Mouse (Mus musculus) stomach, embryonic 16.5 days (tissue): ENCODE results near the gene Mdk. TPM values are rescaled to one million over a fixed set of nuclear protein-coding genes. Genes with fewer than 3 reads are reported as not detected.

Experiments
- ATAC-seq: fragments of 200-750 bp; cut with Nextera tagmentation; 2 replicates; pipeline ENCODE4 v1.8.0; 2017; ENCODE audit warnings: moderate number of reproducible peaks, moderate TSS enrichment; ENCODE audit not compliant: insufficient read depth, low FRiP score
- H3K27ac ChIP-seq: fragments of 300-500 bp; sonication (generic); 2 replicates; pipeline ENCODE4 v1.5.1; 2014; ENCODE audit warnings: low read length
- H3K27me3 ChIP-seq: fragments of 300-500 bp; sonication (generic); 2 replicates; pipeline ENCODE4 v1.6.1; 2014; ENCODE audit warnings: low read length, control low read depth, mixed read lengths; ENCODE audit not compliant: control insufficient read depth, insufficient read depth
- H3K36me3 ChIP-seq: fragments of 300-500 bp; sonication (generic); 2 replicates; pipeline ENCODE4 v1.6.1; 2014; ENCODE audit warnings: low read length; ENCODE audit not compliant: control insufficient read depth, insufficient read depth
- H3K4me1 ChIP-seq: fragments of 300-500 bp; sonication (generic); 2 replicates; pipeline ENCODE4 v1.6.1; 2014; ENCODE audit warnings: low read length, control low read depth, mixed read lengths; ENCODE audit not compliant: control insufficient read depth, insufficient read depth
- H3K4me2 ChIP-seq: fragments of 300-500 bp; sonication (generic); 2 replicates; pipeline ENCODE4 v1.6.1; 2014; ENCODE audit warnings: low read depth, low read length, mixed read lengths
- H3K4me3 ChIP-seq: fragments of 300-500 bp; sonication (generic); replicated peaks from 2 replicates; pipeline ENCODE4 v1.5.1; 2014; ENCODE audit warnings: mild to moderate bottlenecking, low read length
- H3K9ac ChIP-seq: fragments of 300-500 bp; sonication (generic); 2 replicates; pipeline ENCODE4 v1.6.1; 2014; ENCODE audit warnings: low read length
- H3K9me3 ChIP-seq: fragments of 300-500 bp; sonication (generic); replicated peaks from 2 replicates; pipeline ENCODE4 v1.6.1; 2016; ENCODE audit warnings: low read length, control low read depth; ENCODE audit not compliant: control insufficient read depth
- WGBS: fragments of 180-500 bp; shearing (Covaris S2); extraction: QIAGEN DNeasy Blood & Tissue Kit; methylation state at CpG from one replicate; pipeline ENCODE4 v1.1.7; 2014; 5-methylcytosine and 5-hydroxymethylcytosine counted together
- polyA plus RNA-seq: library from polyadenylated mRNA; unstranded; fragments of >200 nt; fragmentation: Nextera tagmentation; extraction: Ambion mirVana; gene quantifications from 2 replicates; pipeline ENCODE4 v1.2.1, GENCODE M21; 2015

Mdk gene
- polyA plus RNA-seq, 1 experiment from 2014 or later: 550 TPM

- Histone ChIP-seq H3K4me3 (no peak overlapping the region), H3K4me1 (peaks cover 19% of the 10 kb centered on the region), H3K27me3 (no peaks in the 10 kb centered on the region), H3K9ac (no peak overlapping the region), H3K9me3 (no peaks in the 10 kb centered on the region), H3K4me2 (no peak overlapping the region), H3K36me3 (peaks cover 9% of the 10 kb centered on the region; the same call in 1 of the 2 replicates), H3K27ac (no peak overlapping the region)
- WGBS: 73% methylated on average over 6 of the region's 6 CpGs
- ATAC-seq: no peak
Observed at GRCm38 (mm10) chr2:91942356-91942755, 10.3 kb upstream of the Mdk start.

DNA sequence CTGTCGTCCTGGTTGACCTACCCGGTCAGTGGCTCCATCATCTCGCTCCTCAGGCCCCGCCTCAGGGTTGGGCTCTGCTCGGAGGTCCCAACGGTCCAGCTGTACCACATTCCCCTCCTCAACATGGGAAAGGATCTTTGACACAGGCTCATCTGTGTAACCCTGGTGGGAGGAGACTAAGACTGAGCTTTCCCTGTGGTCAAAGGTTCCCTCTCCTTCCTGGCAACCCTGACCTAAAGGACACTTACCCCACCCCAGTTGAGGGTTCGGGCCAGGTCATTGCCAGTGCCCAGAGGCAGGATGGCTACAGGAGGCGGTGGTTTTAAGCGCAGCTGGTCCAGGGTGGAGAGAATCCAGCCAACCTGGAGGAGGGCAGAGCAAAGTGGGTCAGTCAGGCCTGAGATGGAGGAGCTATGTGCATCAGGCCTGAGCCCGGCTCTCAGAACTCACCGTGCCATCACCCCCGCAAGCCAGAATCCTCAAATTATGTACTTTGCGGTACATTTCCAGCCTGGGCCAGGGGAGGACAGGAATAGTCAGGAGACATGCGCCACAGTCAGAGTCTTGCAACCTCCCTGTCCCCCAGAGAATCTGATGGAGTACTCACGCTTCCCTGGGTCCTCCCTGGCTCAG lies 7.3 kb upstream of the Mdk start:
- peaks cover 5% of the 10 kb centered on the region; the same call in 1 of the 2 replicates for H3K4me1 ChIP-seq
- H3K27me3 ChIP-seq: no peaks in the 10 kb centered on the region
- H3K36me3 ChIP-seq: peaks cover 21% of the 10 kb centered on the region; the same call in 1 of the 2 replicates
- H3K9me3 ChIP-seq: no peaks in the 10 kb centered on the region
- no peak overlapping the region for H3K4me2 ChIP-seq
- H3K4me3 ChIP-seq: no peak overlapping the region
- ATAC-seq: no peak
- H3K9ac ChIP-seq: no peak overlapping the region
- no peak overlapping the region for H3K27ac ChIP-seq
- WGBS: 82% methylated on average over 15 of the region's 15 CpGs

DNA sequence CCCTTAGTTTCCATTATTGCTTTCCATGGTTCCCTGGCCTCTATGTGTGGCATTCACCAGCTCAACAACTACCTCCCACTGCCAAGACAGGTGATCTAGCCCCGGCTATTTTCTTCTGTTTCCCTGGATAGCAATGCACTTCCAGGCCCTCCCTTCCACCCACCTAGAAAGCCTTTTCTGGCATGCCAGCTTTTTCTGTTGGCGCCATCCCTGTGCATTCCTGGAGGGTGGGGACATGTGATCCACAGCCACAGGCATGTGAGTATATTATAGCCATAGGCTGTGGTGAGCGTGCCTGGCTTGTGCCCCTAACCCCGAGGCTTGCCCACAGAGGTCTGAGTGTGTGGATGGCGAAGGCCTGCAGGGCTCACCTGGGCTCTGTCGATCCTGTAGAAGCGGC lies 4.1 kb upstream of the Mdk start:
- H3K4me3 ChIP-seq: no peak overlapping the region
- WGBS: 92% methylated on average over 7 of the region's 7 CpGs
- H3K4me2 ChIP-seq: no peak overlapping the region
- peaks cover 17% of the 10 kb centered on the region for H3K4me1 ChIP-seq
- peaks cover 23% of the 10 kb centered on the region; the same call in 1 of the 2 replicates for H3K36me3 ChIP-seq
- no peak for ATAC-seq
- H3K27me3 ChIP-seq: no peaks in the 10 kb centered on the region
- no peak overlapping the region for H3K9ac ChIP-seq
- H3K9me3 ChIP-seq: no peaks in the 10 kb centered on the region
- no peak overlapping the region for H3K27ac ChIP-seq

DNA sequence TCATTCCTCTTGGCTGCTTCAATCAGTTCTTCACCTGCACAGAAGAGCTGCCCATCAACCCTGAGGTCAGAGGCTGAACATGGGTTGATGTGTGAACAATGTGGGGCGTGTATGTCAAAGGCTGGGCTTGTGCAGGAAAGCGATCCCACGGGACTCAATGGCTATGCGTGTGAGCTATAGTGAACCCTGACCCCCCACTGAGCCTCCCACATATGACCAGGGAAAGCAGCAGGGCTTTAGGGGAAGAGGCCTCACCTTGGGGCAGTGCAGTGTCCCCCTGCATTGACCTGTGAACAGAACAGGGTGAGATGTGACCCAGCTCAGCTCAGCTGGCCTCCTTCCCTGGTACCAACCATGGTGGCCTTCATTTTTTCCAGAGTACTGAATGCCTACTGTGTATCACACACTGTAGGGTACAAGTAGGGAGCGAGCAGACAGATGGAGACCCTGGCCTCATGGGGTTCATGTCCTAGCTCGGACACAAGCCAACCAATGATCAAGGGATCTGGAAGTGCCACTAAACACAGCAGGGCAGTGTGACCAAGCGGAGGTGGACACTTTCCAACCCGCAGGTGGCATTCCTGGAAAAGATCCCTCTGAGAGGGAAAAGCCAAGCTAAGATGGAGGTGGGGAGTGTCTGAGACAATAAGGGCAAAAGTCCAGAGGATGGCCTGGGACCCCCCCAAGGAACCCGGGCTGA lies 2.9 kb upstream of the Mdk start:
- WGBS: 84% methylated on average over 9 of the region's 9 CpGs
- ATAC-seq: no peak
- H3K9me3 ChIP-seq: no peaks in the 10 kb centered on the region
- no peak overlapping the region for H3K27ac ChIP-seq
- peaks cover 25% of the 10 kb centered on the region for H3K4me1 ChIP-seq
- H3K27me3 ChIP-seq: no peaks in the 10 kb centered on the region
- no peak overlapping the region for H3K4me3 ChIP-seq
- H3K36me3 ChIP-seq: peaks cover 21% of the 10 kb centered on the region; the same call in 1 of the 2 replicates
- H3K9ac ChIP-seq: no peak overlapping the region
- H3K4me2 ChIP-seq: no peak overlapping the region

DNA sequence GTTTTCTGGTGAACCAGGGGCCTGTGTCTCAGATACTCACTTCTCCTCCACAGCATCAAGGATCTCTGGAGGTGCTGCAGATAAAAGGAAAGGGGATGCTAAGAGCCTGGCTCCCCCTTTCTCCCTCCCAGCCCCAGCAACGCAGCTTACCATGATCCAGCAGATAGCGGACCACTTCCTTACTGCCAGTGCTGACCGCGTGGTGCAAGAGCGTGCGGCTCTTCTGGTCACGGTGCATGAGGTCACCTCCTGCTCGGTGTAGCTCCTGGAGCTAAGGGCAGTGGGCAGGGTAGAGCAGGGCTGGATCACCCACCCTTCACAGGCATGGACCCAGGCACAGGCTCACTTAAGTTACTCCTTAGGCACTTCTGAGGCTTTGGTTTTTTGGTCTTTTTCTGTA lies 1.9 kb upstream of the Mdk start:
- H3K4me2 ChIP-seq: no peak overlapping the region
- no peak overlapping the region for H3K9ac ChIP-seq
- peaks cover 15% of the 10 kb centered on the region; the same call in 1 of the 2 replicates for H3K36me3 ChIP-seq
- no peak overlapping the region for H3K4me3 ChIP-seq
- no peak for ATAC-seq
- no peaks in the 10 kb centered on the region for H3K9me3 ChIP-seq
- no peak overlapping the region for H3K27ac ChIP-seq
- 40% methylated on average over 8 of the region's 8 CpGs for WGBS
- H3K27me3 ChIP-seq: no peaks in the 10 kb centered on the region
- peaks cover 28% of the 10 kb centered on the region for H3K4me1 ChIP-seq

GRCm38 (mm10) chr2:91933471-91933870 lies 1.4 kb upstream of the Mdk start:
- Histone ChIP-seq H3K4me2 (no peak overlapping the region), H3K9ac (no peak overlapping the region), H3K9me3 (no peaks in the 10 kb centered on the region), H3K27ac (peak overlapping the region; percentile 29; the same call in 1 of the 2 replicates), H3K4me1 (peaks cover 28% of the 10 kb centered on the region), H3K4me3 (no peak overlapping the region), H3K36me3 (peaks cover 15% of the 10 kb centered on the region; the same call in 1 of the 2 replicates), H3K27me3 (no peaks in the 10 kb centered on the region)
- WGBS: 48% methylated on average over 9 of the region's 9 CpGs
- ATAC-seq: no peak

DNA sequence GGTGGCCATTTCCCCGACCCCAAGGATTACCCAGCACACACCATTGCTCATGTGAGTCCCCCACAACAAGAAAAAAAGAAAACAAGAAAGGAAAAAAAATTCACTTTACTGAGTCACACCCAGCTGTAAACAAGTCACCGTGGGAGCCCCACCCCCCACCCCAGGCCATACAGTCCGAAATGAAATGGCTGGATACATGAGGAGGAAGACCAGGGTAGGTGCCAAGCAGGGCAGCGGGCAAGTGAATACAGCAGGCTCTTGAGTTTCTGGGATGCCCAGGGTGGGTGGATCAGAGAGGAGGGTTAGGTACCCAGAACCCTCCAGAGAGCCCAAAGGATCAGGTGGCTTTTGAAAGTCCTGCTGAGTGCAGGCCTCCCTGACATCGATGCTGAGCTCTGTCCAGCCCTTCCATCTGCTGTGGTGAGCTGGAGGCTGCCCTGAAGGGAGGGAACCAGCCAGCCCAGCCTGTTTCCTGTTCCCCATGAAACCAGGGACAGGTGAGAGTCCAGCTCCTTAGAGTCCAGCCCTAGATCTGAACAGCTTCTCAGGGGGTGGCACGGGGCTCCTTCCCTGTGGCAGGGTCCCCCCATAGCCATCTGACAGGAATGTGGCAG lies 747 bp upstream of the Mdk start:
- no peak for ATAC-seq
- no peak overlapping the region for H3K4me3 ChIP-seq
- no peaks in the 10 kb centered on the region for H3K27me3 ChIP-seq
- peaks cover 32% of the 10 kb centered on the region for H3K4me1 ChIP-seq
- 0 out of 2 replicates have a peak overlapping the region, but pooled peaks have one; percentile 85 for H3K9ac ChIP-seq
- peaks cover 15% of the 10 kb centered on the region; the same call in 1 of the 2 replicates for H3K36me3 ChIP-seq
- no peaks in the 10 kb centered on the region for H3K9me3 ChIP-seq
- WGBS: 22% methylated on average over 6 of the region's 6 CpGs
- H3K4me2 ChIP-seq: peak overlapping the region; percentile 78
- peak overlapping the region; percentile 63; the same call in 1 of the 2 replicates for H3K27ac ChIP-seq

GRCm38 (mm10) chr2:91931328-91932159 lies 553 bp downstream of the Mdk start:
- Histone ChIP-seq H3K4me2 (peak overlapping the region; percentile 78), H3K27ac (peak overlapping the region; percentile 63), H3K27me3 (no peaks in the 10 kb centered on the region), H3K4me3 (peak overlapping the region; percentile 54), H3K9ac (peak overlapping the region; percentile 85), H3K9me3 (no peaks in the 10 kb centered on the region), H3K4me1 (peaks cover 32% of the 10 kb centered on the region), H3K36me3 (0 out of 2 replicates have a peak, but pooled peaks cover 5% of the 10 kb centered on the region)
- WGBS: 2% methylated on average over 41 of the region's 50 CpGs
- peak; percentile 63 for ATAC-seq
